Mouse (Mus musculus) forebrain, embryonic 10.5 days (tissue): ENCODE measurements around the gene Isoc2b. TPM values are rescaled to one million over a fixed set of nuclear protein-coding genes. Genes with fewer than 3 reads are reported as not detected.
A peak's percentile ranks its signal among the peaks of the same experiment; 100 is the strongest.
"Not testable (repeated sequence)": the region's sequence is repeated elsewhere in the genome, so short reads cannot be mapped to it uniquely, and the experiment has no call there.

Experiments used
- DNase-seq: peaks from one replicate; pipeline ENCODE4 v3.0.0-alpha.2; 2017; ENCODE audit warnings: low spot score; ENCODE audit errors: extremely low spot score
- H3K27ac ChIP-seq: fragments of 300-500 bp; sonication (generic); 2 replicates; pipeline ENCODE4 v1.5.1; 2016; ENCODE audit warnings: mild to moderate bottlenecking
- H3K27me3 ChIP-seq: fragments of 300-500 bp; sonication (generic); 2 replicates; pipeline ENCODE4 v1.6.1; 2016; ENCODE audit warnings: mild to moderate bottlenecking; ENCODE audit not compliant: poor library complexity, severe bottlenecking
- H3K36me3 ChIP-seq: fragments of 300-500 bp; sonication (generic); replicated peaks from 2 replicates; pipeline ENCODE4 v1.6.1; 2016; ENCODE audit warnings: mild to moderate bottlenecking, moderate library complexity
- H3K4me1 ChIP-seq: fragments of 300-500 bp; sonication (generic); 2 replicates; pipeline ENCODE4 v1.6.1; 2016
- H3K4me3 ChIP-seq: fragments of 300-500 bp; sonication (generic); 2 replicates; pipeline ENCODE4 v1.5.1; 2016; ENCODE audit warnings: mild to moderate bottlenecking, moderate library complexity
- H3K9me3 ChIP-seq: fragments of 300-500 bp; sonication (generic); 2 replicates; pipeline ENCODE4 v1.6.1; 2016; ENCODE audit warnings: mild to moderate bottlenecking, moderate library complexity
- WGBS: fragments of 180-500 bp; shearing (Covaris S2); methylation state at CpG from one replicate; pipeline ENCODE4 v1.1.7; 2016; 5-methylcytosine and 5-hydroxymethylcytosine counted together
- polyA plus RNA-seq: library from polyadenylated mRNA; unstranded; fragments of >200 nt; fragmentation: Nextera tagmentation; extraction: Ambion mirVana; gene quantifications from 2 replicates; pipeline ENCODE4 v1.2.1, GENCODE M21; 2016

The Isoc2b gene
- polyA plus RNA-seq, 1 experiment from 2014 or later: 2.6 TPM

DNA sequence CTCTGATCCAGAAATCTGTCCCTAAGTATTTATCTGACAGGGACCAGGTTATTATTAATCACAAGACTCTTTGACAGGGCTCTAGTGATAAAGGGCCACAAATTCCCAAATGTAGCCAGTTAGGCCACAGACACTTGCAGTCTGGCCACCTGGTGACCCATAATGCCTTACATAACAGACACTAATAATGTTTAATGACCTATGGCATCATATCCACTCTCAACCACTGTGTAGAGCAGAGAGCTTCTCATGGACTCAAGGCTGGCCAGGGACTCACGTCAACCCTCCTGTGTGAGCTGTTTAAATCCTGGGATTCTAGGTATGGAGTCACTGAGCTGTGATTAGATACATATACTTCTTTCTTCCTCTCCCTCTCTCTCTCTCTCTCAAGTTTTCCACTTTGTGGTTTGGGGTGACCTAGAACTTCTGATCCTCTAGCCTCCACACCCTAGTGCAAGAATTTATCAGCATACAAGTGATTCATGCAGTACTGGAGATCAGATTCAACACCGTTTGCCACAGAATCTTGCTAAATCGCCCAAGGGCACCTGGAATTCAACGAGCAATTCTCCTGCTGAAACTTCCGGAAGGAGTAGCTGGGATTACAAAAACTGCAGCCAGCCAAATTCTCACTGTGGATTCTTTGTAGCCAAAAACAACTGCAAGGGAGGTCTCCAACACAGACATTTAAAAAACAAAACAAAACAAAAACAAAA, 5.8 kb downstream of the Isoc2b start:
- 82% methylated on average over 5 of the region's 5 CpGs for WGBS
- Histone ChIP-seq H3K4me3 (no peak overlapping the region), H3K27me3 (no peaks in the 10 kb centered on the region)

DNA sequence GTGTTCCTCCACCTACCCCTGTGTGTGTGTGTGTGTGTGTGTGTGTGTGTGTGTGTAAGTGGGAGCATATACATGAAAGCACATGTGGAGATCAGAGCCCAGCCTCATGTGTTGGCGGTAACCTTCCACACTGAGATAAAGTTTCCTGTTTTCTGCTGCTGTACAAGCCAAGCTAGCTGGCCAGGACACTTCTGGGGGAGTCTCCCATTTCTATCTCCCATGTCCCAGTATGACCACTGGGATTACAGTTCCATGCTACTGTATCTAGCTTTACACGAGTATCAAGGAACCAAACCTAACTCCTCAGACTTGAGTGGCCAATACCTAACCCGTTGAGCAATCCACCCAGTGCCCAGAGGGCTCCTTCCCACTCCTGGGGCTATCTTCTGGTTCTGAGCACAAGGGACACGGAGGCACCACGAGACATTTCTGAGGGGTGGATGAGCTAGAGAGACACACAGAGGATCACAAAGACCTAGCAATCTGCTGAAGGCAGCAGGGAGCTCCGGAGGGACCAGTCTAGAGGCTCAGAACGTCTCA, 6.4 kb downstream of the Isoc2b start:
- peaks cover 4% of the 10 kb centered on the region; the same call in 1 of the 2 replicates for H3K9me3 ChIP-seq
- H3K4me1 ChIP-seq: peaks cover 22% of the 10 kb centered on the region
- DNase-seq: no peak
- H3K27ac ChIP-seq: no peak overlapping the region
- H3K36me3 ChIP-seq: no peaks in the 10 kb centered on the region
- no peak overlapping the region for H3K4me3 ChIP-seq
- WGBS: 77% methylated on average over 7 of the region's 7 CpGs
- no peaks in the 10 kb centered on the region for H3K27me3 ChIP-seq

More for the DNA sequence above, 5.8 kb downstream of the Isoc2b start:
- H3K9me3 ChIP-seq: peaks cover 4% of the 10 kb centered on the region; the same call in 1 of the 2 replicates
- H3K27ac ChIP-seq: no peak overlapping the region
- H3K36me3 ChIP-seq: no peaks in the 10 kb centered on the region
- no peak for DNase-seq
- H3K4me1 ChIP-seq: peaks cover 22% of the 10 kb centered on the region

DNA sequence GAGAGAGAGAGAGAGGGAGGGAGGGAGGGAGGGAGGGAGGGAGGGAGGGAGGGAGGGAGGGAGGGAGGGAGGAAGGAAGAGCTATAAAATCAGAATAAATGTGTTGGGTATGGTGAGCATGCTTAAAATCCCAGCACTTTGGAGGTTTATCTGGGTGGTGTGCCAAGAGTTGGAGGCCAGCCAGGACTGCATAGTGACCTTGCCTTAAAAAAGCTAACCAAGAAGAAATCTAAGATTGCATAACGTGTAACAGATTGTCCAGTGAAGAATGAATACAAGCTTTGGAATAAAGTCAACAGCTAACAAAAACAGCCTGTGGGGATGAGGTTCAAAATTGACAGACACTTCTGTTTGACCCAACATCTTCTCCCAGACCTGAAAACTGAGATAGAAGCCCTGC, 7.0 kb downstream of the Isoc2b start:
- Histone ChIP-seq H3K9me3 (peaks cover 4% of the 10 kb centered on the region; the same call in 1 of the 2 replicates), H3K27ac (no peak overlapping the region), H3K4me1 (peaks cover 22% of the 10 kb centered on the region), H3K4me3 (no peak overlapping the region), H3K27me3 (no peaks in the 10 kb centered on the region), H3K36me3 (no peaks in the 10 kb centered on the region)
- 64% methylated on average over 1 of the region's 1 CpGs for WGBS
- no peak for DNase-seq

DNA sequence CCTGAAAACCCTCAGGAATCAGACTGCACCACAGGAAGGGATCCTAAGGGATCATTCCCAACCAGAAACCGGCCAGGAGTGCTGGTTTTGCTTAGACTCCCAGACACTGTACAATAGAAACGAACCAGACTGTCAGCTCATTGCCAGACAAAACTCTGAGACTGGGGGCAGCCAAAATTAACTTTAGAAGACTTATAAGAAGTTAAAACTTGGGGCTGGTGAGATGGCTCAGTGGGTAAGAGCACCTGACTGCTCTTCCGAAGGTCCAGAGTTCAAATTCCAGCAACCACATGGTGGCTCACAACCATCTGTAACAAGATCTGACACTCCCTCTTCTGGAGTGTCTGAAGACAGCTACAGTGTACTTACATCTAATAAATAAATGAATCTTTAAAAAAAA, 9.1 kb downstream of the Isoc2b start:
- not testable (repeated sequence) for DNase-seq, H3K27ac ChIP-seq, H3K9me3 ChIP-seq, H3K4me3 ChIP-seq, H3K27me3 ChIP-seq, H3K36me3 ChIP-seq, H3K4me1 ChIP-seq
- 81% methylated on average over 3 of the region's 3 CpGs for WGBS

DNA sequence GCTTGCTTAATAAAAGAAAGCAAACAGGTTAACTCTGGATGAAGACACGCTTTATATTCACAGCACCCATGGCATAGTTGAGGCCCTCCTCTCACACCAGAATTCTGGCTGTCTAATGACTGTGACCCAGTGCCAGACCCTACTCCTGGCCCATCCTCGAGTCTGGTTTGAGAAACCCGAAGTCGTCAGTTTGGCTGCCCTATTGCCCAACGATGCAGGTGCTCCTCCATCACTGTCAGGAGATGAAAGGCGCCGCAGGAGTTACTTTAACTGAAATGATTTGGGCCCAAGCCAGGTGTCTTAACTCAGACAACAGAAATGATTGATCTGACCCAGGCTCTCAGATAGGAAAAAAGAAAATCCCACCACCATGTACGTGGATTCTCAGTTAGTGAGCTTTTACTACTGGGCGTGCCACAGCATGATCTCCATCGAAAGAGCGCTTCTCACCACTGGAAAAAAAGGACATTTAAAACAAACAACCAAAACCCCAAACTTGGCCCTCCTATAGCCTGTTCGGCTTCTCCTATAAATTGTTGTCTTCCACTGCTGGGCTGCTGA, 10.6 kb downstream of the Isoc2b start:
- H3K36me3 ChIP-seq: no peaks in the 10 kb centered on the region
- no peaks in the 10 kb centered on the region for H3K4me1 ChIP-seq
- no peak for DNase-seq
- no peaks in the 10 kb centered on the region for H3K27me3 ChIP-seq
- 88% methylated on average over 12 of the region's 12 CpGs for WGBS
- no peak overlapping the region for H3K27ac ChIP-seq
- H3K4me3 ChIP-seq: no peak overlapping the region
- no peaks in the 10 kb centered on the region for H3K9me3 ChIP-seq

DNA sequence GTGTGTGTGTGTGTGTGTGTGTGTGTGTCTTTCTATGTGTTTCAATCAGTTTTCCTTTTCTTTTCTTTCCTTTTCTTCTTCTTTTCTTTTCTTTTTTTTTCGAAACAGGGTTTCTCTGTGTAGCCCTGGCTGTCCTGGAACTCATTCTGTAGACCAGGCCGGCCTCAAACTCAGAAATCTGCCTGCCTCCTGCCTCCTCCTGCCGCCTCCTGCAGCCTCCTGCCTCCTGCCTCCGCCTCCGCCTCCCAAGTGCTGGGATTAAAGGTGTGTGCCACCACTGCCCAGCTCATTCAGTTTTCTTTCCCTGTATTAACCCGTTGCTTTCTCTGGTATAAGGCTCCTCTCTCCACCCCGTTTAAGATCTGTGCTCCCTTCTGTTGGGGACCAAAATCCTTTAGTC, 12.7 kb downstream of the Isoc2b start:
- no peak overlapping the region for H3K27ac ChIP-seq
- DNase-seq: no peak
- H3K27me3 ChIP-seq: no peaks in the 10 kb centered on the region
- no peaks in the 10 kb centered on the region for H3K36me3 ChIP-seq
- WGBS: 63% methylated on average over 6 of the region's 7 CpGs
- no peaks in the 10 kb centered on the region for H3K9me3 ChIP-seq
- no peak overlapping the region for H3K4me3 ChIP-seq
- no peaks in the 10 kb centered on the region for H3K4me1 ChIP-seq

DNA sequence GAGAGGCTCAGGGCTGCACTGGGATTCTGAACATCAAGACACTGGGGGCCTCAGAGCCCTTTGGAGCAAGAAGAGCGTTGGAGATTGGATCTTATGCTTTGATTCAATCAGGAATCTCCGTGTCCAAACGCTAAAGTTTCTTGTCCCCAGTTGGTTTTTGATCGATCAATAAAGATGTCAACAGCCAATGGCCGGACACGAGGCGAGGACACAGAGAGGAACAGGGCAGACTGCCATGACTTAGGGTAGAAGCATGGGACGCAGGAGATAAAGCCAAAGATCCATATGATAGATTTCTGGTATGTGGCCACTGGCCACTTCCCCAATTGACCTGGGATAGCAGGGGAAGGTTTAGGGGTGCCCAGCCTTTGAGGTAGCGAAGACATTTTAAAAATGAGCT, 13.6 kb downstream of the Isoc2b start:
- 89% methylated on average over 9 of the region's 9 CpGs for WGBS
- H3K27ac ChIP-seq: no peak overlapping the region
- no peaks in the 10 kb centered on the region for H3K36me3 ChIP-seq
- no peaks in the 10 kb centered on the region for H3K9me3 ChIP-seq
- H3K4me1 ChIP-seq: no peaks in the 10 kb centered on the region
- H3K27me3 ChIP-seq: no peaks in the 10 kb centered on the region
- no peak for DNase-seq
- no peak overlapping the region for H3K4me3 ChIP-seq

DNA sequence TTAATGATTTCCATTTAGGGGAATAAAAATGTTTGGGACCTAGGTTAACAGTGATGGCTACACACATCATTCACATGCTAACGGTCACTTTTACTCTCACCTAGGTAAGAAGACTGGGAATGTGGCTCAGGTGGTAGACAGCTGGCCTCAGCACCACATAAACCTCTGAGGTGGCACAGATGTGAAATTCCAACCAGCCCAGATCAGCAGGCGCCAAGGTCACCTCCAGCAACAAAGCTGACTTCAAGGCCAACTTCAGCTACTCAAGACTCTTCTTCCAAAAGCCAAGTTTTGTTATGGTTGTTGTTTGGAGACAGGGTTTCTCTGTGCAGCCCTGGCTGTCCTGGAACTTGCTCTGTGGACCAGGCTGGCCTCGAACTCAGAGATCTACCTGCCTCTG, 16.4 kb downstream of the Isoc2b start:
- no peaks in the 10 kb centered on the region for H3K9me3 ChIP-seq
- H3K27me3 ChIP-seq: no peaks in the 10 kb centered on the region
- DNase-seq: no peak
- 87% methylated on average over 3 of the region's 3 CpGs for WGBS
- H3K4me3 ChIP-seq: no peak overlapping the region
- H3K4me1 ChIP-seq: no peaks in the 10 kb centered on the region
- H3K36me3 ChIP-seq: no peaks in the 10 kb centered on the region
- no peak overlapping the region for H3K27ac ChIP-seq

DNA sequence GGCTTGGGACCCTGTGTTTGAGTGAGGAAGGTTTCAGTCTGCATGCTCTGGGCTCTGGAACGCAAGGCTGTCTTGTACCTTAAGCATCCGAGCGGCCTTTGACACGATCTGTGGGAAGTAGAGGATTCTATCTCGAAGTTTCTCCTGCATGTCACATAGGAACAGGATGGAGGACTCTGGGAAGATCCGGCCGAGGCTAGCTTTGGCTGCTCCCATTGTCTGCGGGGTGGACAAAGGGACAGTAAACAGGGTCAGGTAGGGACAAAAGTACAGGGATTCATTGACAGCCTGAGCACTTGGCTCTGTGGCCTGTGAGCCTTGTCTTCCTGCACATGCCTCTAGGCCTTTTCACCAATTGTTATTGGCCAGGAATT, 18.8 kb downstream of the Isoc2b start:
- H3K36me3 ChIP-seq: no peaks in the 10 kb centered on the region
- H3K27ac ChIP-seq: no peak overlapping the region
- no peaks in the 10 kb centered on the region for H3K4me1 ChIP-seq
- WGBS: 71% methylated on average over 8 of the region's 8 CpGs
- H3K4me3 ChIP-seq: no peak overlapping the region
- H3K27me3 ChIP-seq: peaks cover 7% of the 10 kb centered on the region; the same call in 1 of the 2 replicates
- DNase-seq: no peak
- peaks cover 5% of the 10 kb centered on the region; the same call in 1 of the 2 replicates for H3K9me3 ChIP-seq

DNA sequence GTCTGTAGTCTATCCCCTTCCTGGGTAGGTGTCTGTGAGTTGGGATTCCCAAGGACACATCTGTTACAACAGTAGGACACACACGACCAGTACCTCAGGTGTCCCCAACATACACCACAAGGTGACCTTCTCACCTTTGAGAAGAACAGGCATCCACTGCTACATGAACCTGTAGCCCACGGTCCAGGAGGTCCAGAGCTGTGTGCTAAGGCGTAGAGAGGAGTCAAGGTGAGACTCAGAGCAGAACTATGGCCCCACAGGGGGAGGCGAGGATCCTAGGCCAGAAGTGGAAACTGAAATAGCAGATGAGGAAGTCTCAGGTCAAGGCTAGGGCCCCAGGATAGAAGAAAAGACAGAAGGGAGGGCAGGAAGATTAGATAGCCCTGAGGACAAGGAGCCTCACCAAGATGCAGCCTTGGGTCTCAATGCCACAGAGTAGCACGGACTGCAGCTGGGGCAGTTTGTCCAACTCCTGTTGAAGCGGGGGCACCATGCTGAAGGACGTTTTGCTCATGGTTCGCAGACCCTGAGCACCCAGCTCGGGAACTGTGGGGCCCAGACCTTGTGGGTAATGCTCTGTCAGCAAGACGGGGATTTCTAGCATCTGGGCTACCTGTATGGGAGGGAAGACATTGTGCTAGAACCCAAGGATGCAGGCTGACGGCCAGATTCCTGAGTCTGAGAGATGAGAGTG, 19.3 kb downstream of the Isoc2b start:
- peaks cover 5% of the 10 kb centered on the region; the same call in 1 of the 2 replicates for H3K9me3 ChIP-seq
- H3K27ac ChIP-seq: no peak overlapping the region
- H3K4me1 ChIP-seq: no peaks in the 10 kb centered on the region
- DNase-seq: no peak
- 84% methylated on average over 11 of the region's 11 CpGs for WGBS
- H3K36me3 ChIP-seq: no peaks in the 10 kb centered on the region
- H3K27me3 ChIP-seq: peaks cover 12% of the 10 kb centered on the region
- no peak overlapping the region for H3K4me3 ChIP-seq

DNA sequence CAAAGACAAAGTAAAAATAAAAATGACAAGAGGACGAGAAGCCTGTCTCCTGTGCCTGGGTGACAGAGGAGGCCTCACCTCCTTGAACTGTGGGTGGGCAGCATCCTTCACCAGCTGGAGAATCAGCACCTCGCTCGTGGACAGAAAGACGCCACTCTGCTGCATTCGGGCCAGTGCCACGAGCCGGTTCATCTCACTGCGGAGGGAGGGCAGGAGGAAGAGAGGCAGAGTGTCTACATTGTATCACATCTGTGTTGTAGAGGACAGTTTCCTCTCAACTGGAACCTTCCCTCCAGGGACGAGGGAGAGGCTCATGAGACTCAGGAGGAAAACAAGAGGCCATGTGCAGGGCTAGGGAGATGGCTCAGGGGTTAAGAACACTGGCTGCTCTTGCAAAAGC, 20.7 kb downstream of the Isoc2b start:
- no peaks in the 10 kb centered on the region for H3K36me3 ChIP-seq
- peaks cover 26% of the 10 kb centered on the region for H3K27me3 ChIP-seq
- H3K4me3 ChIP-seq: no peak overlapping the region
- peaks cover 5% of the 10 kb centered on the region; the same call in 1 of the 2 replicates for H3K9me3 ChIP-seq
- no peak overlapping the region for H3K27ac ChIP-seq
- H3K4me1 ChIP-seq: peaks cover 8% of the 10 kb centered on the region
- no peak for DNase-seq
- WGBS: 63% methylated on average over 9 of the region's 9 CpGs

DNA sequence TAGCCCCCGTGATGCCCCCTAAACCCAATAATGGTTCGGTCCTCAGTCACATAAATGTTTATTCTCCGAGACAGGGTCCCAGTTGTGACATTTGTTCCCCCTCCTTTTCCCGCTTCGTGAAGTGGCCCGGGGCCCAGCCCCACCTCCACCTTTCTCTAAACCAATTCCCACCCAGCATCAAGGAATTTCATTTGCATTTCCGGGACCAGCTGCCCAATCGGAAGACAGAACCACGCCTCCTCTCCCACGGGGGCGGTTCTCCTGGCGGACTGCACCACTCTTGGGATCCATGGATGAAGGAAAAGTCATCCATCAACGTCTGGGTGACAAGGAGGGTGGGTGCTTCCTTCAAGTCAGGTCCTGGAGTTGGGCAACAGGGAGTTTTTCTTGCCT, 25.1 kb downstream of the Isoc2b start:
- WGBS: 0% methylated on average over 13 of the region's 13 CpGs
- Histone ChIP-seq H3K4me3 (peak overlapping the region; percentile 65), H3K9me3 (peaks cover 5% of the 10 kb centered on the region; the same call in 1 of the 2 replicates), H3K27me3 (peaks cover 66% of the 10 kb centered on the region), H3K27ac (peak overlapping the region; percentile 63; the same call in 1 of the 2 replicates), H3K4me1 (peaks cover 35% of the 10 kb centered on the region), H3K36me3 (no peaks in the 10 kb centered on the region)
- DNase-seq: peak; percentile 86
